Mouse (Mus musculus) lung, embryonic 16.5 days (tissue): ENCODE results near the gene Cdk17. TPM values are rescaled to one million over a fixed set of nuclear protein-coding genes. Genes with fewer than 3 reads are reported as not detected.

Experiments
- ATAC-seq: fragments of 200-750 bp; cut with Nextera tagmentation; 2 replicates; pipeline ENCODE4 v1.8.0; 2017; ENCODE audit warnings: low read depth, mild to moderate bottlenecking, moderate library complexity
- H3K27ac ChIP-seq: fragments of 300-500 bp; sonication (generic); 2 replicates; pipeline ENCODE4 v1.5.1; 2014; ENCODE audit warnings: mild to moderate bottlenecking, control low read depth, low read length
- H3K27me3 ChIP-seq: fragments of 300-500 bp; sonication (generic); 2 replicates; pipeline ENCODE4 v1.6.1; 2014; ENCODE audit warnings: low read depth, low read length, mixed read lengths; ENCODE audit not compliant: control insufficient read depth, insufficient read depth
- H3K36me3 ChIP-seq: fragments of 300-500 bp; sonication (generic); 2 replicates; pipeline ENCODE4 v1.6.1; 2014; ENCODE audit warnings: low read length; ENCODE audit not compliant: control insufficient read depth, insufficient read depth
- H3K4me1 ChIP-seq: fragments of 300-500 bp; sonication (generic); replicated peaks from 2 replicates; pipeline ENCODE4 v1.6.1; 2014; ENCODE audit warnings: low read length, mixed read lengths; ENCODE audit not compliant: control insufficient read depth, insufficient read depth
- H3K4me2 ChIP-seq: fragments of 300-500 bp; sonication (generic); 2 replicates; pipeline ENCODE4 v1.6.1; 2014; ENCODE audit warnings: low read depth, low read length, control low read depth
- H3K4me3 ChIP-seq: fragments of 300-500 bp; sonication (generic); 2 replicates; pipeline ENCODE4 v1.5.1; 2014; ENCODE audit warnings: mild to moderate bottlenecking, low read length, control low read depth
- H3K9ac ChIP-seq: fragments of 300-500 bp; sonication (generic); 2 replicates; pipeline ENCODE4 v1.6.1; 2014; ENCODE audit warnings: low read length, control low read depth
- H3K9me3 ChIP-seq: fragments of 300-500 bp; sonication (generic); 2 replicates; pipeline ENCODE4 v1.6.1; 2016; ENCODE audit warnings: low read length; ENCODE audit not compliant: control insufficient read depth
- WGBS: fragments of 180-500 bp; shearing (Covaris S2); extraction: QIAGEN DNeasy Blood & Tissue Kit; methylation state at CpG from one replicate; pipeline ENCODE4 v1.1.7; 2014; 5-methylcytosine and 5-hydroxymethylcytosine counted together
- polyA plus RNA-seq: library from polyadenylated mRNA; unstranded; fragments of >200 nt; fragmentation: Nextera tagmentation; extraction: Ambion mirVana; gene quantifications from 2 replicates; pipeline ENCODE4 v1.2.1, GENCODE M21; 2015

Gene Cdk17
- polyA plus RNA-seq, 1 experiment from 2014 or later: 15.0 TPM

- H3K4me2 ChIP-seq: no peak overlapping the region
- H3K4me1 ChIP-seq: no peaks in the 10 kb centered on the region; the same call in 1 of the 2 replicates
- H3K9me3 ChIP-seq: no peaks in the 10 kb centered on the region
- WGBS: 77% methylated on average over 6 of the region's 6 CpGs
- peaks cover 5% of the 10 kb centered on the region; the same call in 1 of the 2 replicates for H3K36me3 ChIP-seq
- H3K9ac ChIP-seq: no peak overlapping the region
- no peak for ATAC-seq
- H3K4me3 ChIP-seq: no peak overlapping the region
- H3K27ac ChIP-seq: no peak overlapping the region
- no peaks in the 10 kb centered on the region for H3K27me3 ChIP-seq
These were observed 41.3 kb downstream of the Cdk17 start for GRCm38 (mm10) chr10:93201846-93202458.

GRCm38 (mm10) chr10:93205287-93205956, 44.7 kb downstream of the Cdk17 start:
- Histone ChIP-seq H3K4me1 (no peaks in the 10 kb centered on the region), H3K27ac (no peak overlapping the region), H3K4me3 (no peak overlapping the region), H3K9me3 (no peaks in the 10 kb centered on the region), H3K4me2 (no peak overlapping the region), H3K36me3 (peaks cover 2% of the 10 kb centered on the region; the same call in 1 of the 2 replicates), H3K9ac (no peak overlapping the region), H3K27me3 (no peaks in the 10 kb centered on the region)
- ATAC-seq: no peak
- 82% methylated on average over 4 of the region's 4 CpGs for WGBS

DNA sequence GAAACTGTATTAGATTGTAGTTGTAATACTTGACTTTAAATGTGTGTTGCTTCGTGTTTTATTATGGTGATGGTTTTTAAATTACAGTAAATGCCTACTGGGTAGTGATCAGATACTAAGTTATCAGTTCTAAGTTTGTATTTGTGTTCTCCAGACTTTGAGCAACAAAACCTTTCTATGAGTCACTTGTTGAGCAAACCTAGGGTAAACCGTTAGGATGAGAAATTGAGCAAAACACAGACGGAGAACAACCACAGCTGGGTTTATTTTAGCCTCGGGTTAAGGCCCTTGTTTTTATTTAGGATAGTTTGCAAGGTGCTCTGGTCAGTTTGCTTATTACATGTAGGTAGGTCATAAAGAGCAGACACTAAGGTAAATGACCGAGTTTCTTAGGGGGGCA, 46.5 kb downstream of the Cdk17 start:
- Histone ChIP-seq H3K9ac (no peak overlapping the region), H3K27ac (no peak overlapping the region), H3K9me3 (no peaks in the 10 kb centered on the region), H3K4me1 (no peaks in the 10 kb centered on the region), H3K4me3 (no peak overlapping the region), H3K4me2 (no peak overlapping the region), H3K27me3 (no peaks in the 10 kb centered on the region), H3K36me3 (peaks cover 6% of the 10 kb centered on the region)
- ATAC-seq: no peak
- 74% methylated on average over 5 of the region's 5 CpGs for WGBS

GRCm38 (mm10) chr10:93212699-93213098, 52.0 kb downstream of the Cdk17 start:
- peaks cover 35% of the 10 kb centered on the region for H3K36me3 ChIP-seq
- H3K4me2 ChIP-seq: no peak overlapping the region
- H3K9ac ChIP-seq: no peak overlapping the region
- H3K27ac ChIP-seq: no peak overlapping the region
- H3K4me1 ChIP-seq: peaks cover 5% of the 10 kb centered on the region; the same call in 1 of the 2 replicates
- no peak for ATAC-seq
- H3K27me3 ChIP-seq: no peaks in the 10 kb centered on the region
- H3K4me3 ChIP-seq: no peak overlapping the region
- WGBS: 71% methylated on average over 2 of the region's 2 CpGs
- H3K9me3 ChIP-seq: peaks cover 4% of the 10 kb centered on the region; the same call in 1 of the 2 replicates

DNA sequence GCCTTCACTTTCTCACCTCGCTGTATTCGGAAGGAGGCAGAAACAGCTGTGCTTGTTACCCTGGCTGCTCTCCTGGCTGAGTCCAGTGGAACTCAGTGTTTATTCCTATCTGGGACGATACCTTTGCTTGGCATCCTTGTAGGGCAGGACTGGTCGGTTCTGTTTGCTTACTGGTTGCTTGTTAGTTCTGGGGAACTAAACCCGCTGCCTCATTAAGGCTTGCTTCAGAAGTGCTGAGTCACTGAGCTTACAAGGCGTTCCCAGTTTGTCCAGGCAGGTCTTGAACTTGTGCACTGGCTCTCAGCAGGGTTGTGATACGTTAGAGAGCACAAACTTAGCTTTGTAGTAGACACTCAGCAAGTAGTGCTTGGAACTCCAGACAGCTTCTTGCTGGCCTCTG, 52.7 kb downstream of the Cdk17 start:
- no peak for ATAC-seq

GRCm38 (mm10) chr10:93214251-93214650, 53.6 kb downstream of the Cdk17 start:
- ATAC-seq: no peak
- H3K4me2 ChIP-seq: no peak overlapping the region
- no peak overlapping the region for H3K4me3 ChIP-seq
- peaks cover 38% of the 10 kb centered on the region for H3K36me3 ChIP-seq
- no peak overlapping the region for H3K9ac ChIP-seq
- H3K27ac ChIP-seq: no peak overlapping the region
- peaks cover 4% of the 10 kb centered on the region; the same call in 1 of the 2 replicates for H3K9me3 ChIP-seq
- WGBS: 58% methylated on average over 4 of the region's 4 CpGs
- no peaks in the 10 kb centered on the region for H3K27me3 ChIP-seq
- H3K4me1 ChIP-seq: peaks cover 5% of the 10 kb centered on the region; the same call in 1 of the 2 replicates

More for the DNA sequence above, 52.7 kb downstream of the Cdk17 start:
- 64% methylated on average over 7 of the region's 7 CpGs for WGBS
- Histone ChIP-seq H3K27ac (no peak overlapping the region), H3K4me2 (no peak overlapping the region), H3K9ac (no peak overlapping the region), H3K27me3 (no peaks in the 10 kb centered on the region), H3K4me3 (no peak overlapping the region), H3K9me3 (peaks cover 4% of the 10 kb centered on the region; the same call in 1 of the 2 replicates), H3K36me3 (peaks cover 38% of the 10 kb centered on the region), H3K4me1 (peaks cover 5% of the 10 kb centered on the region; the same call in 1 of the 2 replicates)

DNA sequence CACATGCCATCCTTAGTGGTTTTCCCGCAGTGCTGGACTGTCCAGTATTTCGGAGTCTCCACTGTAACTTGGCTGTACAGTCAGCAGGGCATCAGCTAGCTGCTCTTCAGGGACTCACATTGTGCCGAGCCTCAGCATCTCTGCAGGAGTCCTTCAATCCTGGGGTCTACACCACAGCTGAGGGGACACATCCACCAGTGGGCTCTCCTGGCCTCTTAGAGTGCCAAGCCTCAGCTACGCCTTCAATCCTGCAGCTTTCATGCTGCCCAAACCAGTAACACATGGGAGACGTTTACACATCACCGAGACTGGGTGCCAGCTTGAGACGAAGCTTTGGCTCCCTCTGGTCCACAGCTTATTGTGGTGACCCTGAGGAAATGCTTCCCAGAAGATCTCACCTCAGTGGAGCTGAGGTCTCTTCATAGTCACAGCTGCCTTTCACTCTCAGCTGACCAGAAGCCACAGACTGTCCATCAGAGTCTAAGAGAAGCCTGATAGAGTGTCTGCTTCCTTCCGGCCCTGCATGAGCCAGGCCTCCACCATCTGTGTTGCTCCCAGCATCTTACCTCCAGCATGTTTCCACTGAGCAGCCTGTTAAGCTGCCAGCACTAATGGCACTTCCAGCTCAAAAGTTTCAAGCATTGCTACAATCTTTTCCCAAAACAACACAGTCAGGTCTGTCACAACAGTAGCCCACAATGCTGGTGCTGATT, 54.5 kb downstream of the Cdk17 start:
- peaks cover 5% of the 10 kb centered on the region; the same call in 1 of the 2 replicates for H3K4me1 ChIP-seq
- H3K27me3 ChIP-seq: no peaks in the 10 kb centered on the region
- peaks cover 4% of the 10 kb centered on the region; the same call in 1 of the 2 replicates for H3K9me3 ChIP-seq
- no peak overlapping the region for H3K4me3 ChIP-seq
- H3K36me3 ChIP-seq: peaks cover 38% of the 10 kb centered on the region
- WGBS: 75% methylated on average over 8 of the region's 8 CpGs
- H3K27ac ChIP-seq: no peak overlapping the region
- H3K9ac ChIP-seq: no peak overlapping the region
- H3K4me2 ChIP-seq: no peak overlapping the region
- no peak for ATAC-seq

DNA sequence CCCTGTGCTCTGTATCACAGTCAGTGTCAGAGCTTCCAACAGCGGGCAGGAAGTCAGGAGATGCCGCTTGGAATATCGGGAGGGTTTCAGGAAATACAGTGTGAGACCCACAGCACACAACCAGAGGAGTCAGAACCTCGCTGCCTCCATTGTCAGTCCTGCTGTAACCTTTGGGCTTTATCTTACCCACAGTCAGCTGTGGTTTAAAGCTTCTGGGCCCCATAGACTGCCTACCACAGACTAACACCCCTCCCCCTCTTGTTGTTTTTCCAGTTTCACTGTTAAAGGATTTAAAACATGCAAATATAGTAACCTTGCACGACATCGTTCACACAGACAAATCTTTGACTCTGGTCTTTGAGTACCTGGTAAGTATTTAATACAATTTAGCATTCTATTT, 65.1 kb downstream of the Cdk17 start:
- no peaks in the 10 kb centered on the region for H3K9me3 ChIP-seq
- H3K4me2 ChIP-seq: no peak overlapping the region
- H3K9ac ChIP-seq: no peak overlapping the region
- 76% methylated on average over 6 of the region's 6 CpGs for WGBS
- H3K4me1 ChIP-seq: peaks cover 3% of the 10 kb centered on the region; the same call in 1 of the 2 replicates
- H3K36me3 ChIP-seq: peaks cover 8% of the 10 kb centered on the region
- no peak overlapping the region for H3K27ac ChIP-seq
- H3K27me3 ChIP-seq: no peaks in the 10 kb centered on the region
- H3K4me3 ChIP-seq: no peak overlapping the region
- no peak for ATAC-seq

DNA sequence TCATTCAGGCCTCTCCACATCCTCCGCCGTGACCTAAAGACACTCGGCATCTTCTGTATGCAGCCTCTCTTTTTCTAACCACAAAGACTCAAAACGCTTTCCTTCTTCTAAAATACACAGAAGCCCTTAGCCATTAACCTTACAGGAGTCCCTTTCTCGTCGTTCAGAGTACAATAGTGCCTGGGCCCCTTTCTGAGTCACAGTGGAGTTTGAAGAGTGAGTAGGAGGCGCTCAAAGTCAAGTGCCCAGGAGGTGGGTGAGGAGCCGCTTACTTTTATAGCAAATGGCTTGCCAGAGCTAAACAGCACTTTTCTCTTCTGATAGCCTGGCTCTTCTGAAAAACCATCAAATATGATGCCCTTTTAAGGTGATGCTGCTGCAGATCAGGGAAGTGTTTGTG, 67.2 kb downstream of the Cdk17 start:
- peaks cover 3% of the 10 kb centered on the region; the same call in 1 of the 2 replicates for H3K4me1 ChIP-seq
- WGBS: 48% methylated on average over 8 of the region's 8 CpGs
- H3K9me3 ChIP-seq: no peaks in the 10 kb centered on the region
- H3K27ac ChIP-seq: no peak overlapping the region
- H3K27me3 ChIP-seq: no peaks in the 10 kb centered on the region
- H3K4me2 ChIP-seq: no peak overlapping the region
- H3K36me3 ChIP-seq: peaks cover 9% of the 10 kb centered on the region
- no peak overlapping the region for H3K9ac ChIP-seq
- H3K4me3 ChIP-seq: no peak overlapping the region
- ATAC-seq: peak; percentile 62
